Mouse (Mus musculus): ENCODE measurements around the gene Zmiz1. TPM values are rescaled to one million over a fixed set of nuclear protein-coding genes. Genes with fewer than 3 reads are reported as not detected.

Gene Zmiz1
- total and polyA plus RNA-seq, 3 experiments: 0.09 to 0.16 TPM; not detected in 1

- Histone ChIP-seq H3K9me3 (replicated peaks) (peaks cover 87% of the 10 kb centered on the region), H3K36me3 (replicated peaks) (no peaks in the 10 kb centered on the region), H3K4me1 (ENCODE audit: insufficient read depth, low read depth, low read length) (no peaks in the 10 kb centered on the region), H3K4me3 (ENCODE audit: low read depth, low read length) (no peak overlapping the region), H3K27me3 (ENCODE audit: insufficient read depth, low read length) (no peaks in the 10 kb centered on the region)
- ATAC-seq (ENCODE audit: extremely low read depth, insufficient number of reproducible peaks, low FRiP score, poor library complexity, severe bottlenecking) (no peak), DNase-seq (ENCODE audit: low spot score) (no peak)
- TF ChIP-seq GATA1 (IDR thresholded peaks at IDR 0.05; ENCODE audit: borderline replicate concordance, low read length) (no peak), TAL1 (conservative IDR thresholded peaks at IDR 0.05; ENCODE audit: low read depth, low read length) (no peak), POLR2AphosphoS5 (IDR thresholded peaks at IDR 0.05; ENCODE audit: insufficient replicate concordance, low read depth, low read length) (no peak), CTCF (IDR thresholded peaks at IDR 0.05; ENCODE audit: low read depth, low read length) (no peak), GATA2 (IDR thresholded peaks at IDR 0.05; ENCODE audit: borderline replicate concordance, low read depth, low read length) (no peak)
Measured at GRCm38 (mm10) chr14:25534396-25534769, 75.4 kb downstream of the Zmiz1 start.

GRCm38 (mm10) chr14:25534918-25535582, 76.1 kb downstream of the Zmiz1 start:
- Histone ChIP-seq H3K27me3 (ENCODE audit: insufficient read depth, low read length) (no peaks in the 10 kb centered on the region), H3K4me1 (ENCODE audit: insufficient read depth, low read depth, low read length) (no peaks in the 10 kb centered on the region), H3K4me3 (ENCODE audit: low read depth, low read length) (no peak overlapping the region), H3K36me3 (replicated peaks) (no peaks in the 10 kb centered on the region), H3K9me3 (replicated peaks) (peaks cover 89% of the 10 kb centered on the region)
- TF ChIP-seq GATA1 (IDR thresholded peaks at IDR 0.05; ENCODE audit: borderline replicate concordance, low read length) (no peak), CTCF (IDR thresholded peaks at IDR 0.05; ENCODE audit: low read depth, low read length) (no peak), POLR2AphosphoS5 (IDR thresholded peaks at IDR 0.05; ENCODE audit: insufficient replicate concordance, low read depth, low read length) (no peak), GATA2 (IDR thresholded peaks at IDR 0.05; ENCODE audit: borderline replicate concordance, low read depth, low read length) (no peak), TAL1 (conservative IDR thresholded peaks at IDR 0.05; ENCODE audit: low read depth, low read length) (no peak)
- no peak for ATAC-seq (ENCODE audit: extremely low read depth, insufficient number of reproducible peaks, low FRiP score, poor library complexity, severe bottlenecking)
- DNase-seq (ENCODE audit: low spot score): no peak

- peaks cover 89% of the 10 kb centered on the region for H3K9me3 ChIP-seq (replicated peaks)
- no peaks in the 10 kb centered on the region for H3K36me3 ChIP-seq (replicated peaks)
- DNase-seq (ENCODE audit: low spot score) (no peak), ATAC-seq (ENCODE audit: extremely low read depth, insufficient number of reproducible peaks, low FRiP score, poor library complexity, severe bottlenecking) (no peak)
- H3K4me3 ChIP-seq (ENCODE audit: low read depth, low read length): no peak overlapping the region
- H3K27me3 ChIP-seq (ENCODE audit: insufficient read depth, low read length): no peaks in the 10 kb centered on the region
- no peak for TF ChIP-seq CTCF (IDR thresholded peaks at IDR 0.05; ENCODE audit: low read depth, low read length)
- no peak for TF ChIP-seq TAL1 (conservative IDR thresholded peaks at IDR 0.05; ENCODE audit: low read depth, low read length)
- TF ChIP-seq POLR2AphosphoS5 (IDR thresholded peaks at IDR 0.05; ENCODE audit: insufficient replicate concordance, low read depth, low read length): no peak
- no peak for TF ChIP-seq GATA1 (IDR thresholded peaks at IDR 0.05; ENCODE audit: borderline replicate concordance, low read length)
- no peak for TF ChIP-seq GATA2 (IDR thresholded peaks at IDR 0.05; ENCODE audit: borderline replicate concordance, low read depth, low read length)
- no peaks in the 10 kb centered on the region for H3K4me1 ChIP-seq (ENCODE audit: insufficient read depth, low read depth, low read length)
Measured at GRCm38 (mm10) chr14:25535583-25535943, 76.6 kb downstream of the Zmiz1 start.

GRCm38 (mm10) chr14:25536476-25536875, 77.5 kb downstream of the Zmiz1 start:
- no peaks in the 10 kb centered on the region for H3K27me3 ChIP-seq (ENCODE audit: insufficient read depth, low read length)
- H3K36me3 ChIP-seq (replicated peaks): no peaks in the 10 kb centered on the region
- TF ChIP-seq GATA2 (IDR thresholded peaks at IDR 0.05; ENCODE audit: borderline replicate concordance, low read depth, low read length) (no peak), TAL1 (conservative IDR thresholded peaks at IDR 0.05; ENCODE audit: low read depth, low read length) (no peak), CTCF (IDR thresholded peaks at IDR 0.05; ENCODE audit: low read depth, low read length) (no peak)
- no peak for DNase-seq (ENCODE audit: low spot score)
- H3K4me1 ChIP-seq (ENCODE audit: insufficient read depth, low read depth, low read length): no peaks in the 10 kb centered on the region
- H3K9me3 ChIP-seq (replicated peaks): peaks cover 89% of the 10 kb centered on the region
- no peak overlapping the region for H3K4me3 ChIP-seq (ENCODE audit: low read depth, low read length)
- ATAC-seq (ENCODE audit: extremely low read depth, insufficient number of reproducible peaks, low FRiP score, poor library complexity, severe bottlenecking): no peak

GRCm38 (mm10) chr14:25537351-25537750, 78.4 kb downstream of the Zmiz1 start:
- no peaks in the 10 kb centered on the region for H3K36me3 ChIP-seq (replicated peaks)

GRCm38 (mm10) chr14:25538522-25538921, 79.5 kb downstream of the Zmiz1 start:
- H3K4me1 ChIP-seq (ENCODE audit: insufficient read depth, low read depth, low read length): no peaks in the 10 kb centered on the region
- no peaks in the 10 kb centered on the region for H3K36me3 ChIP-seq (replicated peaks)
- H3K4me3 ChIP-seq (ENCODE audit: low read depth, low read length): no peak overlapping the region
- H3K9me3 ChIP-seq (replicated peaks): peaks cover 89% of the 10 kb centered on the region
- TF ChIP-seq POLR2AphosphoS5 (IDR thresholded peaks at IDR 0.05; ENCODE audit: insufficient replicate concordance, low read depth, low read length) (no peak), GATA2 (IDR thresholded peaks at IDR 0.05; ENCODE audit: borderline replicate concordance, low read depth, low read length) (no peak), TAL1 (conservative IDR thresholded peaks at IDR 0.05; ENCODE audit: low read depth, low read length) (no peak), CTCF (IDR thresholded peaks at IDR 0.05; ENCODE audit: low read depth, low read length) (no peak), GATA1 (IDR thresholded peaks at IDR 0.05; ENCODE audit: borderline replicate concordance, low read length) (no peak)
- DNase-seq (ENCODE audit: low spot score) (no peak), ATAC-seq (ENCODE audit: extremely low read depth, insufficient number of reproducible peaks, low FRiP score, poor library complexity, severe bottlenecking) (no peak)
- no peaks in the 10 kb centered on the region for H3K27me3 ChIP-seq (ENCODE audit: insufficient read depth, low read length)

More at GRCm38 (mm10) chr14:25537351-25537750, 78.4 kb downstream of the Zmiz1 start:
- no peak for DNase-seq (ENCODE audit: low spot score)
- ATAC-seq (ENCODE audit: extremely low read depth, insufficient number of reproducible peaks, low FRiP score, poor library complexity, severe bottlenecking): no peak
- no peak overlapping the region for H3K4me3 ChIP-seq (ENCODE audit: low read depth, low read length)
- H3K9me3 ChIP-seq (replicated peaks): peaks cover 89% of the 10 kb centered on the region
- no peak for TF ChIP-seq TAL1 (conservative IDR thresholded peaks at IDR 0.05; ENCODE audit: low read depth, low read length)
- TF ChIP-seq GATA1 (IDR thresholded peaks at IDR 0.05; ENCODE audit: borderline replicate concordance, low read length): no peak
- TF ChIP-seq CTCF (IDR thresholded peaks at IDR 0.05; ENCODE audit: low read depth, low read length): no peak
- TF ChIP-seq POLR2AphosphoS5 (IDR thresholded peaks at IDR 0.05; ENCODE audit: insufficient replicate concordance, low read depth, low read length): no peak
- TF ChIP-seq GATA2 (IDR thresholded peaks at IDR 0.05; ENCODE audit: borderline replicate concordance, low read depth, low read length): no peak
- no peaks in the 10 kb centered on the region for H3K27me3 ChIP-seq (ENCODE audit: insufficient read depth, low read length)
- H3K4me1 ChIP-seq (ENCODE audit: insufficient read depth, low read depth, low read length): no peaks in the 10 kb centered on the region

Data from G1E (cell line).